Mouse (Mus musculus) forebrain, embryonic 15.5 days (tissue): ENCODE data around the gene Polr2i. TPM values are rescaled to one million over a fixed set of nuclear protein-coding genes. Genes with fewer than 3 reads are reported as not detected.
"Not testable (repeated sequence)": the region's sequence is repeated elsewhere in the genome, so short reads cannot be mapped to it uniquely, and the experiment has no call there.

ENCODE experiments used
- ATAC-seq: fragments of 200-750 bp; cut with Nextera tagmentation; replicated peaks from 2 replicates; pipeline ENCODE4 v1.8.0; 2017; ENCODE audit warnings: mild to moderate bottlenecking, moderate TSS enrichment, moderate library complexity
- H3K27ac ChIP-seq: fragments of 300-500 bp; sonication (generic); replicated peaks from 2 replicates; pipeline ENCODE4 v1.5.1; 2015; ENCODE audit warnings: mild to moderate bottlenecking, inconsistent platforms
- H3K27me3 ChIP-seq: fragments of 300-500 bp; sonication (generic); 2 replicates; pipeline ENCODE4 v1.6.1; 2015; ENCODE audit warnings: inconsistent platforms
- H3K36me3 ChIP-seq: fragments of 300-500 bp; sonication (generic); 2 replicates; pipeline ENCODE4 v1.6.1; 2015; ENCODE audit warnings: mild to moderate bottlenecking, inconsistent platforms
- H3K4me1 ChIP-seq: fragments of 300-500 bp; sonication (generic); 2 replicates; pipeline ENCODE4 v1.6.1; 2015; ENCODE audit warnings: inconsistent platforms
- H3K4me2 ChIP-seq: fragments of 300-500 bp; sonication (generic); replicated peaks from 2 replicates; pipeline ENCODE4 v1.6.1; 2015; ENCODE audit warnings: mild to moderate bottlenecking, inconsistent platforms
- H3K4me3 ChIP-seq: fragments of 300-500 bp; sonication (generic); 2 replicates; pipeline ENCODE4 v1.5.1; 2015; ENCODE audit warnings: mild to moderate bottlenecking, inconsistent platforms
- H3K9ac ChIP-seq: fragments of 300-500 bp; sonication (generic); replicated peaks from 2 replicates; pipeline ENCODE4 v1.6.1; 2015; ENCODE audit warnings: mild to moderate bottlenecking, inconsistent platforms
- H3K9me3 ChIP-seq: fragments of 300-500 bp; sonication (generic); 2 replicates; pipeline ENCODE4 v1.6.1; 2016; ENCODE audit warnings: inconsistent platforms
- WGBS: fragments of 180-500 bp; shearing (Covaris S2); methylation state at CpG from one replicate; pipeline ENCODE4 v1.1.7; 2015; ENCODE audit warnings: mixed read lengths; 5-methylcytosine and 5-hydroxymethylcytosine counted together
- polyA plus RNA-seq: library from polyadenylated mRNA; unstranded; fragments of >200 nt; fragmentation: Nextera tagmentation; extraction: Ambion mirVana; gene quantifications from 2 replicates; pipeline ENCODE4 v1.2.1, GENCODE M21; 2015

Gene Polr2i
- polyA plus RNA-seq, 1 experiment from 2014 or later = 173 TPM

DNA sequence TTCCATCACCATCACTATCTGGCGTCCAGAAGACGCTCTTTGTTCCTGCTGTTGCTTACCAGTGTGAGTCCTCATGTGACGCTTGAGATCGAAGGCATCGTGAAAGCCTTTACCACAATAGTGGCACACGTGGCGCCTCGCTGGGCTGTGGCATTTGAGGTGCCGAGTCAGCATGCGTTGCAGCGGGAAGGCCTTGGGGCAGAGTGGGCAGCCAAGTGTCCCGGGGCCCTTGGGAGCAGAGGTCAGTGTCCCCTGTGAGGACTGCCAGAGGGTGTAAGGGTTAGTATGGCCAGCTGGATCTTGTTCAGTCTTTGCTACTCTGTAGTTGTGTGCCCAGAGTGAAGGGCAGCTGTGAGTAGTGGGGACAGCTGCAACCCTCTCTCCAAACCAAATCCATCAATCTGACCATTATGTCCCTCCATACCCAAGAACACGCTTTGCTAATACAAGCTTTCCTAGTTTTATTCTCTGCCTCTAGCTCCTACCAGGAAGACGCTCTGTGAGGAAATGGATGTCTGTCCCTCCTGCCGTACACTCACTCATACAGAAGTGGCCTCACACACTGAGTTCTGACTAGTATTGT lies 2.6 kb downstream of the Polr2i start:
- H3K4me3 ChIP-seq = no peak overlapping the region
- 92% methylated on average over 15 of the region's 15 CpGs for WGBS
- no peak overlapping the region for H3K4me2 ChIP-seq
- H3K27me3 ChIP-seq = no peaks in the 10 kb centered on the region
- no peak for ATAC-seq
- no peaks in the 10 kb centered on the region for H3K9me3 ChIP-seq
- peaks cover 23% of the 10 kb centered on the region for H3K4me1 ChIP-seq
- H3K27ac ChIP-seq = no peak overlapping the region
- no peak overlapping the region for H3K9ac ChIP-seq
- no peaks in the 10 kb centered on the region for H3K36me3 ChIP-seq

DNA sequence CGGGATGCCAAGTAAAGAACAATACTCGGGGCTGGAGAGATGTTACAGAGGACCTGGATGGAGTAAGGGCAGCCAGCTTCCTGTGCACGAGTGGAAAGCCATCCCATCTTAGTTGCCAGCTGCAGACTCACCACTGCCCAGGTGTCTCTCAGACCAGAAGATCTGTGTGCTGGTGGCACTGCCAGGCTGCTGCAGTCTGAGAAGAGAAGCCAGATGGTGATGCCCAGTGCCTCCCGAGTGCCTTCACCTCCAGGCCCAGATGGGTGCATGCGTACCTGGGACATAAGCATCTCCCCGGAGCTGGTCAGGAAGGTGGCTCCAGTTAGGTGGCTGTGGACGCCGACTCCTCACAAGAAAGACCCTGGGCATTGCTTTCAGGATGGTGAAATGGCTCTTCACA lies 3.3 kb downstream of the Polr2i start:
- H3K9ac ChIP-seq = no peak overlapping the region
- H3K4me2 ChIP-seq = no peak overlapping the region
- ATAC-seq = no peak
- peaks cover 23% of the 10 kb centered on the region for H3K4me1 ChIP-seq
- no peaks in the 10 kb centered on the region for H3K27me3 ChIP-seq
- no peak overlapping the region for H3K4me3 ChIP-seq
- no peaks in the 10 kb centered on the region for H3K9me3 ChIP-seq
- H3K36me3 ChIP-seq = no peaks in the 10 kb centered on the region
- WGBS = 93% methylated on average over 8 of the region's 8 CpGs
- H3K27ac ChIP-seq = no peak overlapping the region

DNA sequence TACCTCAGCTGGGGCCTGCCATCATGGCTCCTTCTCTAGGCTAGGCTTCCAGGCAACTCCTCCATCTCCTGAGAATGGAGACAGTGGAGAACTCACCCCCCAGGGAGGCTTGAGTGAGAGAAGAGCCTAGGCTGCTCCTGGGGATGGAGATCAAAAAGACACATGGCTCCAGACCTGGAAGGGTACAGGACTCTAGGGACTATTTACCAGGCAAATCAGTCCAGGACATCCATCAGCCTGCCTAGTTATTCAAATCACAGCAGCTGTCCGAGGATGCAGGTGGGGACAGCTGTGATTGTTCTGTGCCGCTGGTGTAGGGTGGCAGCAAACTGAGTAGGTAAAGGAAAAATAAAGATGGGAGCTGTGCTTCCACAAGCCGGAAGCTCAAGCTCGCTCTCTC lies 3.9 kb downstream of the Polr2i start, which contains the start of gene Ovol3:
Gene Ovol3, minus strand, starts transcription at position 101 of the 400 bp plus-strand sequence.
- Histone ChIP-seq H3K9me3 (no peaks in the 10 kb centered on the region), H3K36me3 (no peaks in the 10 kb centered on the region), H3K4me3 (no peak within 1 kb of the TSS), H3K27me3 (no peaks in the 10 kb centered on the region), H3K9ac (no peak within 1 kb of the TSS), H3K4me2 (no peak within 1 kb of the TSS), H3K4me1 (peaks cover 20% of the 10 kb centered on the region), H3K27ac (no peak within 1 kb of the TSS)
- WGBS = 90% methylated on average over 4 of the region's 4 CpGs
- no peak for ATAC-seq

DNA sequence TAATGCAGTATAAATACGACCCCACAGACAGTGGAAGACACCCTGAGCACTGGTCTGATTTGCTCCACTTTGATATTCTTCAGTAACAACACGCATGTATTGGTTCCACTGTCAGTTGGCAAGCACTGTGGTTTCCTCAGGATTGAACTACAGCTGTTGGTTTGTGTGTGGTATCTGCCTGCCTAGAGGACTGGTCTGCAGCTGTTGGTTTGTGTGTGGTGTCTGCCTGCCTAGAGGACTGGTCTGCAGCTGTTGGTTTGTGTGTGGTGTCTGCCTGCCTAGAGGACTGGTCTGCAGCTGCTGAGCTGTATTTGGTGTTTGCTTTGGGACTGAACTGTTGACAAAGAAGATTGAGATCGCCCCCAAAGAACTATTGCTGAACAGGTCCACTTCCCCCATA lies 5.6 kb downstream of the Polr2i start:
- not testable (repeated sequence) for H3K4me2 ChIP-seq, ATAC-seq, H3K4me3 ChIP-seq, H3K27ac ChIP-seq, H3K27me3 ChIP-seq, H3K9ac ChIP-seq, H3K36me3 ChIP-seq, H3K9me3 ChIP-seq
- peaks cover 13% of the 10 kb centered on the region for H3K4me1 ChIP-seq
- WGBS = 86% methylated on average over 3 of the region's 3 CpGs

DNA sequence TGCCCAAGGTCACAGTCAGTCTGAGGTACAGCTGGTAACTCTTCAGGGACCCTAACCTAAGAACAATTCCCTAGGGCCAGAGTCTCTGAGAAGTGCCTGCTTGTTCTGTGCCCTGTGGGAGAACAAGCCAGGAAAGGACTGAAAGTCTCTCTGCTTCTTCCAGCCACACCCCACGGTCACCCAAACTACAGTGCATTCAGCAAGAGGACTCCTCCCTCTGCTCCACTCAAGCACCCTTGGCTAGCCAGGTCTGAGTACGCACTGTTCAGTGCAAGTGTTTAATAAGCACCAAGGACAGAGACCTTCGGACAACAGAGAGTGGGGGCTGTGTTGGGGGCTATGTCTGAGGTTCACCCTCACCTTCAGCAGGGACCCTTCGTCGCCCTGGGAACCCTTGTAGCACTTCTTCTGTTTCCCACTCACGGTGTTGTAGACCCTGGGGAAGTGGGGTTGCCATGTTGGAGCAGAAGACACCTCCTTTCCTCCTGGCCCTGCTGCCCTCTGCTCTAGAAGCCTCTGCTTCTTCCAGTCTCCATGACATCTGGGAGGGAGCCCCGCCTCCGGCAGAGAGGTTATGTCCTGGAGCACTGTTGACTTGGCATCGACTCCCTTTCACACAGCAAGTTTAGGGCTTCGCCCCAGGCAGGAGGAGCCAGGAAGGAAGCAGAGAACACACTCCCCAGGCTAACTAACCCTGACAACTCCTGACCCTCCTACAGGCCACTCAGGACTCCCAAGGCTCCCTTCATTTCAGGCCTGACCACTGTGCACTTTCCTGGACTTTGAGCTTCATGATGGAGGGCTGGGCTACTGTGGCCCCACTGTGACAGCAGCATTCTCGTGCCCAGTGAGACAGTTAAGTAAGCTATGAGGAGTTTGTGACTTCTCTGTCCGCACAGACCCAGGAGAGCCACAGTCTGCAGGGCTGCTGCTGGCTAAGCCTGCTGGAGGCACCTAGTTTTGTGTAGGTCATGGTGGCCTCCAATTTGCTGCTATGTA lies 20.5 kb downstream of the Polr2i start:
- no peaks in the 10 kb centered on the region for H3K4me1 ChIP-seq
- H3K4me2 ChIP-seq = no peak overlapping the region
- no peaks in the 10 kb centered on the region for H3K27me3 ChIP-seq
- no peak for ATAC-seq
- H3K9ac ChIP-seq = no peak overlapping the region
- no peaks in the 10 kb centered on the region for H3K9me3 ChIP-seq
- peaks cover 6% of the 10 kb centered on the region; the same call in 1 of the 2 replicates for H3K36me3 ChIP-seq
- no peak overlapping the region for H3K4me3 ChIP-seq
- WGBS = 91% methylated on average over 12 of the region's 12 CpGs
- H3K27ac ChIP-seq = no peak overlapping the region

DNA sequence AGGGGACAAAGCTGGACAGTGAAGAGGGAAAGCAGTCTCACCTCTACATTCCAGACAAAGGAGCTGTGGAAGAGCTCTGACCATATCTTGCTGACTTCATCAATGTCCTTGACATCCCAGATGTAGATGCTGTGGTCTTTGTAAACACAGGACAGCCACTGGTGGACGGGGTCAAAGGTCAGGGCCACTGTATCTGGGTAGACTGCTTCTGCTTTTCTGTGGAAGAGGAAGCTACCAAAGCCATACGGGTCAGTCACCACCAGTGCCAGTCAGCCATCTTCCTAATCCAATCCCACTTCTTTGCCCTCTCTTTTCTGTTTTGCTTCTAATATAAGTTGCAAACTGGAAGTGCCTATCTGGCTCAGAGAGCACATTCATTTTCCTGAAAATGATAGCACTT lies 33.3 kb downstream of the Polr2i start:
- Histone ChIP-seq H3K9ac (no peak overlapping the region), H3K4me3 (no peak overlapping the region), H3K4me2 (no peak overlapping the region), H3K4me1 (no peaks in the 10 kb centered on the region), H3K27ac (no peak overlapping the region), H3K36me3 (0 out of 2 replicates have a peak, but pooled peaks cover 6% of the 10 kb centered on the region), H3K9me3 (no peaks in the 10 kb centered on the region), H3K27me3 (no peaks in the 10 kb centered on the region)
- 87% methylated on average over 2 of the region's 2 CpGs for WGBS
- ATAC-seq = no peak

DNA sequence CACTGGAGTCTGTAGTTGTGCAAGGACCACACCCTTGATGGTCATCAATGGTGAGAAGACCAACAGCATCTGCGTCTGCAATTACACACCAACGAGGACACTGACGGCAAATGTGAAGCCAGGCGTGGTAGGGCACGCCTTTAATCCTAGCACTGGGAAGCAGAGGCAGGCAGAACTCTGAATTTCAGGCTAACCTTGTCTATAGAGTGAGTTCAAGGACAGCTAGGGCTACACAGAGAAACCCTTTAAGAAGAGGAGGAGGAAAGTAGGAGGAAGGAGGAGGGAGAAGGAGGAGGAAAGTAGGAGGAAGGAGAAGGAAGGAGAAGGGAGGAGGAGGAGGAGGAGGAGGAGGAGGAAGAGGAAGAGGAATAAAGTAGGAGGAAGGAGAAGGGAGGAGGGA lies 33.8 kb downstream of the Polr2i start:
- 92% methylated on average over 5 of the region's 5 CpGs for WGBS
- H3K9ac ChIP-seq = no peak overlapping the region
- no peak overlapping the region for H3K27ac ChIP-seq
- H3K36me3 ChIP-seq = 0 out of 2 replicates have a peak, but pooled peaks cover 6% of the 10 kb centered on the region
- no peaks in the 10 kb centered on the region for H3K9me3 ChIP-seq
- H3K27me3 ChIP-seq = no peaks in the 10 kb centered on the region
- H3K4me1 ChIP-seq = no peaks in the 10 kb centered on the region
- no peak overlapping the region for H3K4me2 ChIP-seq
- H3K4me3 ChIP-seq = no peak overlapping the region
- no peak for ATAC-seq

GRCm38 (mm10) chr7:30265935-30266334 lies 34.2 kb downstream of the Polr2i start:
- H3K27ac ChIP-seq = no peak overlapping the region
- no peaks in the 10 kb centered on the region for H3K4me1 ChIP-seq
- 0 out of 2 replicates have a peak, but pooled peaks cover 6% of the 10 kb centered on the region for H3K36me3 ChIP-seq
- 95% methylated on average over 7 of the region's 7 CpGs for WGBS
- no peak overlapping the region for H3K4me3 ChIP-seq
- H3K27me3 ChIP-seq = no peaks in the 10 kb centered on the region
- H3K9ac ChIP-seq = no peak overlapping the region
- H3K4me2 ChIP-seq = no peak overlapping the region
- no peak for ATAC-seq
- no peaks in the 10 kb centered on the region for H3K9me3 ChIP-seq

- 80% methylated on average over 3 of the region's 3 CpGs for WGBS
- Histone ChIP-seq H3K36me3 (0 out of 2 replicates have a peak, but pooled peaks cover 6% of the 10 kb centered on the region), H3K4me3 (no peak overlapping the region)
Measured at GRCm38 (mm10) chr7:30266780-30267179, 35.0 kb downstream of the Polr2i start.

GRCm38 (mm10) chr7:30269641-30270040 lies 37.9 kb downstream of the Polr2i start:
- Histone ChIP-seq H3K4me2 (no peak overlapping the region), H3K27me3 (no peaks in the 10 kb centered on the region), H3K9me3 (no peaks in the 10 kb centered on the region), H3K9ac (no peak overlapping the region), H3K36me3 (no peaks in the 10 kb centered on the region), H3K4me3 (no peak overlapping the region), H3K27ac (no peak overlapping the region), H3K4me1 (no peaks in the 10 kb centered on the region)
- WGBS = 93% methylated on average over 4 of the region's 4 CpGs
- ATAC-seq = no peak

More at GRCm38 (mm10) chr7:30266780-30267179, 35.0 kb downstream of the Polr2i start:
- Histone ChIP-seq H3K27ac (no peak overlapping the region), H3K4me1 (no peaks in the 10 kb centered on the region), H3K27me3 (no peaks in the 10 kb centered on the region), H3K9ac (no peak overlapping the region), H3K9me3 (no peaks in the 10 kb centered on the region), H3K4me2 (no peak overlapping the region)
- no peak for ATAC-seq

DNA sequence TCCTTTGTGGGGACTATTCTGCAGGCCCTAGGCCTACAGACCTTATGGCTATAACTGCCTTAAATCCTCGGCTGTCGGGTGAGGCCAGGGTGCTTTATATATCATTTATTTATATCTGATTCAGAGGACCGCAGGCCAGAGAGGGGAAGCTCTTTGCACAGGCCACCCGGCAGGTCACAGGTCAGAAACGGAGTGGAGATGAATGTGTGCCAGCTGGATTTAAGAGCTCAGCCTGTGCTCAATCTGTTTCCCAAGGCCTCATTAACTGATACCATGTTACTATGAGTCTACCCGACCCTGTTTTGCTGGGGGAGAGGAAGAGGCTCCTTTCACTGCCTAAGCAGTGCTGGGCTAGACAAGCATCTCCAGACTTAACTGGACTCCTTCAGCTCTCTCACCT lies 42.6 kb downstream of the Polr2i start:
- WGBS = 89% methylated on average over 6 of the region's 6 CpGs
- ATAC-seq = no peak

GRCm38 (mm10) chr7:30278911-30279310 lies 47.2 kb downstream of the Polr2i start:
- H3K4me2 ChIP-seq = peak overlapping the region; percentile 81
- H3K27me3 ChIP-seq = no peaks in the 10 kb centered on the region
- H3K9ac ChIP-seq = no peak overlapping the region
- 61% methylated on average over 2 of the region's 2 CpGs for WGBS
- no peaks in the 10 kb centered on the region for H3K36me3 ChIP-seq
- no peak overlapping the region for H3K4me3 ChIP-seq
- ATAC-seq = no peak
- no peak overlapping the region for H3K27ac ChIP-seq
- peaks cover 18% of the 10 kb centered on the region for H3K4me1 ChIP-seq
- H3K9me3 ChIP-seq = no peaks in the 10 kb centered on the region

More for the DNA sequence above, 42.6 kb downstream of the Polr2i start:
- H3K9me3 ChIP-seq = no peaks in the 10 kb centered on the region
- H3K4me2 ChIP-seq = no peak overlapping the region
- H3K36me3 ChIP-seq = no peaks in the 10 kb centered on the region
- H3K9ac ChIP-seq = no peak overlapping the region
- no peak overlapping the region for H3K27ac ChIP-seq
- H3K27me3 ChIP-seq = no peaks in the 10 kb centered on the region
- H3K4me1 ChIP-seq = peaks cover 7% of the 10 kb centered on the region
- H3K4me3 ChIP-seq = no peak overlapping the region
